Mouse (Mus musculus) kidney, embryonic 14.5 days (tissue): Measurements from ENCODE around the gene Gart. TPM values are rescaled to one million over a fixed set of nuclear protein-coding genes. Genes with fewer than 3 reads are reported as not detected.
"Not testable (repeated sequence)": the region's sequence is repeated elsewhere in the genome, so short reads cannot be mapped to it uniquely, and the experiment has no call there.

Experiments used
- ATAC-seq: fragments of 200-750 bp; cut with Nextera tagmentation; 2 replicates; pipeline ENCODE4 v1.8.0; 2017; ENCODE audit warnings: moderate number of reproducible peaks, mild to moderate bottlenecking, moderate TSS enrichment, moderate library complexity; ENCODE audit not compliant: low FRiP score, low TSS enrichment
- H3K27ac ChIP-seq: fragments of 300-500 bp; sonication (generic); 2 replicates; pipeline ENCODE4 v1.5.1; 2014; ENCODE audit warnings: low read depth, mild to moderate bottlenecking, low read length, moderate library complexity, mixed read lengths
- H3K27me3 ChIP-seq: fragments of 300-500 bp; sonication (generic); 2 replicates; pipeline ENCODE4 v1.6.1; 2014; ENCODE audit warnings: mild to moderate bottlenecking, low read length; ENCODE audit not compliant: control insufficient read depth, insufficient read depth
- H3K36me3 ChIP-seq: fragments of 300-500 bp; sonication (generic); 2 replicates; pipeline ENCODE4 v1.6.1; 2014; ENCODE audit warnings: low read length, mixed read lengths; ENCODE audit not compliant: control insufficient read depth, insufficient read depth
- H3K4me1 ChIP-seq: fragments of 300-500 bp; sonication (generic); 2 replicates; pipeline ENCODE4 v1.6.1; 2014; ENCODE audit warnings: low read length, mixed read lengths; ENCODE audit not compliant: control insufficient read depth, insufficient read depth
- H3K4me2 ChIP-seq: fragments of 300-500 bp; sonication (generic); replicated peaks from 2 replicates; pipeline ENCODE4 v1.6.1; 2014; ENCODE audit warnings: low read depth, mild to moderate bottlenecking, low read length
- H3K4me3 ChIP-seq: fragments of 300-500 bp; sonication (generic); 2 replicates; pipeline ENCODE4 v1.5.1; 2014; ENCODE audit warnings: mild to moderate bottlenecking, low read length
- H3K9ac ChIP-seq: fragments of 300-500 bp; sonication (generic); 2 replicates; pipeline ENCODE4 v1.6.1; 2014; ENCODE audit warnings: low read depth, mild to moderate bottlenecking, low read length, moderate library complexity
- H3K9me3 ChIP-seq: fragments of 300-500 bp; sonication (generic); 2 replicates; pipeline ENCODE4 v1.6.1; 2016; ENCODE audit warnings: low read length; ENCODE audit not compliant: control insufficient read depth
- WGBS: fragments of 180-500 bp; shearing (Covaris S2); extraction: QIAGEN DNeasy Blood & Tissue Kit; methylation state at CpG from one replicate; pipeline ENCODE4 v1.1.7; 2014; 5-methylcytosine and 5-hydroxymethylcytosine counted together
- polyA plus RNA-seq: library from polyadenylated mRNA; unstranded; fragments of >200 nt; fragmentation: Nextera tagmentation; extraction: Ambion mirVana; gene quantifications from 2 replicates; pipeline ENCODE4 v1.2.1, GENCODE M21; 2014

The Gart gene
- polyA plus RNA-seq, 1 experiment from 2014 or later = 128 TPM

DNA sequence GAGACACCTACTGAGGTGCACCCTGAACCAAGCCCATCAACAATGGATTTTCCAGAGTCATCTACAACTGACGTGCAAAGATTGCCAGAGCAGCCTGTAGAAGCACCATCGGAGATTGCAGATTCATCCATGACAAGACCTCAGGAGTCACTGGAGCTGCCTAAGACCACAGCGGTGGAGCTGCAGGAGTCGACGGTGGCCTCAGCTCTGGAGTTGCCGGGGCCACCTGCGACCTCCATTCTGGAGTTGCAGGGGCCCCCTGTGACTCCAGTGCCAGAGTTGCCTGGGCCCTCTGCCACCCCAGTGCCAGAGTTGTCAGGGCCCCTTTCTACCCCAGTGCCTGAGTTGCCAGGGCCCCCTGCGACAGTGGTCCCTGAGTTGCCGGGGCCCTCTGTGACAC lies 8.5 kb upstream of the Gart start:
- H3K4me2 ChIP-seq = no peak overlapping the region
- H3K27ac ChIP-seq = no peak overlapping the region
- H3K9ac ChIP-seq = no peak overlapping the region
- 0 out of 2 replicates have a peak, but pooled peaks cover 5% of the 10 kb centered on the region for H3K9me3 ChIP-seq
- no peaks in the 10 kb centered on the region for H3K27me3 ChIP-seq
- WGBS = 99% methylated on average over 9 of the region's 9 CpGs
- H3K4me3 ChIP-seq = no peak overlapping the region
- ATAC-seq = no peak
- H3K36me3 ChIP-seq = peaks cover 81% of the 10 kb centered on the region
- H3K4me1 ChIP-seq = peaks cover under 1% of the 10 kb centered on the region; the same call in 1 of the 2 replicates

DNA sequence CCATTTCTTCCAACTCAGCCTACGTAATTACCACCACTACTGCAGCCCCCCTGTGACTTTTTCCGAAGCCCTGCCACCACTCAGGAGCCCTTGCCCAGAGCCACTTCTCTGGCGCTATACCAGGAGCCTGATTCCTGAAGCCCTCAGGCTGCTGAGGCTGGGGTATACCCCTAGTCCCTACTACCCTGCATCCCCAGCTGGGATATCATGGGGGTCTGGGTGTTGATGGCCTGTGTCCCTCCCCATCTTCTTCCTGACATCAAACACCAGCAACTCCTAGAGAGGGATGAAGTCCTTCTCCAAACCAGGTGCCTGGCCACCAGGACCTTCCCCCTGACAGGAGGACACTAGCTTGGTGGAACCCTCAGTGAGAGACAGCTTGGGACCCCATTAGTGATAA lies 5.4 kb upstream of the Gart start:
- no peak overlapping the region for H3K4me2 ChIP-seq
- no peaks in the 10 kb centered on the region for H3K9me3 ChIP-seq
- H3K9ac ChIP-seq = no peak overlapping the region
- no peaks in the 10 kb centered on the region for H3K27me3 ChIP-seq
- H3K4me1 ChIP-seq = peaks cover 9% of the 10 kb centered on the region; the same call in 1 of the 2 replicates
- peaks cover 50% of the 10 kb centered on the region for H3K36me3 ChIP-seq
- 98% methylated on average over 3 of the region's 3 CpGs for WGBS
- no peak for ATAC-seq
- H3K27ac ChIP-seq = no peak overlapping the region
- no peak overlapping the region for H3K4me3 ChIP-seq

GRCm38 (mm10) chr16:91649781-91650180 lies 3.0 kb upstream of the Gart start:
- Histone ChIP-seq H3K27ac (no peak overlapping the region), H3K36me3 (peaks cover 26% of the 10 kb centered on the region), H3K4me3 (no peak overlapping the region), H3K9ac (no peak overlapping the region), H3K4me2 (no peak overlapping the region; the same call in 1 of the 2 replicates), H3K9me3 (no peaks in the 10 kb centered on the region), H3K4me1 (peaks cover 9% of the 10 kb centered on the region; the same call in 1 of the 2 replicates), H3K27me3 (no peaks in the 10 kb centered on the region)
- no peak for ATAC-seq

GRCm38 (mm10) chr16:91649246-91649645 lies 2.5 kb upstream of the Gart start:
- Histone ChIP-seq H3K36me3 (peaks cover 21% of the 10 kb centered on the region), H3K4me3 (peak overlapping the region; percentile 91), H3K4me1 (peaks cover 9% of the 10 kb centered on the region; the same call in 1 of the 2 replicates), H3K4me2 (peak overlapping the region; percentile 52), H3K9ac (peak overlapping the region; percentile 2; the same call in 1 of the 2 replicates), H3K27me3 (no peaks in the 10 kb centered on the region), H3K9me3 (no peaks in the 10 kb centered on the region), H3K27ac (no peak overlapping the region)
- no peak for ATAC-seq
- WGBS = 57% methylated on average over 3 of the region's 3 CpGs

DNA sequence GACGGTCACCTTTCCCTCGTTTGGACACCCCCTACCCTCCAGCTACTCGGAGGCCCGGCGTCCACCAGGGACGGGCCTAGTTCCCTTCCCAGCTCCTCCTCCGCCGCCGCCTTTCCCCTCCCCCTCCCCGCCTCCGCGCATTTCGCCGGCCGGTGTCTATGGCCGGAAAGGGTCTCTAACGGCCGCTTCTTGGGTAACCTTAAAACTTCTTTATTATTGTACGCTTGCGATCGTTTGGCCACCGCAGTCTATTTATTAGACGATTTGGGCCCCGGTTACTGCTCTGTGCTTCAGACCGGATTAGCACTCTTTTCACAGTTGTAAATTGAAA lies 1.4 kb upstream of the Gart start:
- WGBS = under 1% methylated on average over 25 of the region's 25 CpGs

GRCm38 (mm10) chr16:91647461-91648219 lies 888 bp upstream of the Gart start, which contains the start of gene Son:
Gene Son (plus strand): TSS chr16:91647506.
- under 1% methylated on average over 68 of the region's 70 CpGs for WGBS

More for the DNA sequence above, 1.4 kb upstream of the Gart start:
- peak overlapping the region; percentile 91 for H3K4me3 ChIP-seq
- peaks cover 9% of the 10 kb centered on the region; the same call in 1 of the 2 replicates for H3K4me1 ChIP-seq
- peaks cover 15% of the 10 kb centered on the region for H3K36me3 ChIP-seq
- no peaks in the 10 kb centered on the region for H3K9me3 ChIP-seq
- no peaks in the 10 kb centered on the region for H3K27me3 ChIP-seq
- peak overlapping the region; percentile 52 for H3K4me2 ChIP-seq
- peak; percentile 67 for ATAC-seq
- peak overlapping the region; percentile 93 for H3K9ac ChIP-seq
- H3K27ac ChIP-seq = peak overlapping the region; percentile 93; the same call in 1 of the 2 replicates

GRCm38 (mm10) chr16:91645995-91646602 lies 653 bp downstream of the Gart start:
- Histone ChIP-seq H3K4me1 (peaks cover 9% of the 10 kb centered on the region; the same call in 1 of the 2 replicates), H3K36me3 (peaks cover 24% of the 10 kb centered on the region), H3K27me3 (no peaks in the 10 kb centered on the region), H3K9me3 (no peaks in the 10 kb centered on the region), H3K4me2 (peak overlapping the region; percentile 83), H3K9ac (peak overlapping the region; percentile 80), H3K27ac (peak overlapping the region; percentile 52; the same call in 1 of the 2 replicates), H3K4me3 (peak overlapping the region; percentile 91)
- under 1% methylated on average over 11 of the region's 11 CpGs for WGBS
- ATAC-seq = no peak

More at GRCm38 (mm10) chr16:91647461-91648219, 888 bp upstream of the Gart start, which contains the start of gene Son:
- H3K9ac ChIP-seq = peak within 1 kb of the TSS; percentile 93
- peaks cover 17% of the 10 kb centered on the region for H3K36me3 ChIP-seq
- no peaks in the 10 kb centered on the region for H3K27me3 ChIP-seq
- H3K4me1 ChIP-seq = peaks cover 9% of the 10 kb centered on the region; the same call in 1 of the 2 replicates
- peak within 1 kb of the TSS; percentile 91 for H3K4me3 ChIP-seq
- H3K4me2 ChIP-seq = peak within 1 kb of the TSS; percentile 83
- peak; percentile 97 for ATAC-seq
- no peaks in the 10 kb centered on the region for H3K9me3 ChIP-seq
- peak within 1 kb of the TSS; percentile 93 for H3K27ac ChIP-seq

DNA sequence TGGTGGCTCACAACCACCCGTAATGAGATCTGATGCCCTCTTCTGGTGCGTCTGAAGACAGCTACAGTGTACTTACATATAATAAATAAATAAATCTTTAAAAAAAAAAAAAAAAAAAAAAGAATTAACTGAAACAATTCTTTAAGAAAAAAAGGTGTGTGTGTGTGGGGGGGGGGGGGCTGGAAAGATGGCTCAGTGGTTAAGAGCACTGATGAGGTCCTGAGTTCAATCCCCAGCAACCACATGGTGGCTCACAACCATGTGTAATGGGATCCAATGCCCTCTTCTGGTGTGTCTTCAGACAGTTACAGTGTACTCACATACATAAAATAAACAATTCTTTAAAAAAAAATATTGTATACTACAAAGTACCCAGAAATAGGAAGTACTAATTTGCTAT lies 1.3 kb downstream of the Gart start:
- H3K27ac ChIP-seq, H3K4me1 ChIP-seq, ATAC-seq, H3K4me3 ChIP-seq, H3K9me3 ChIP-seq, H3K9ac ChIP-seq, H3K27me3 ChIP-seq: not testable (repeated sequence)
- peaks cover 24% of the 10 kb centered on the region for H3K36me3 ChIP-seq
- peak overlapping the region; percentile 83; the same call in 1 of the 2 replicates for H3K4me2 ChIP-seq
- no CpG with 5 or more reads among the region's 2 CpGs for WGBS

GRCm38 (mm10) chr16:91644901-91645300 lies 1.9 kb downstream of the Gart start:
- Histone ChIP-seq H3K4me2 (no peak overlapping the region), H3K27me3 (no peaks in the 10 kb centered on the region), H3K4me1 (peaks cover 6% of the 10 kb centered on the region; the same call in 1 of the 2 replicates), H3K4me3 (no peak overlapping the region), H3K9ac (no peak overlapping the region), H3K36me3 (peaks cover 29% of the 10 kb centered on the region), H3K27ac (no peak overlapping the region), H3K9me3 (no peaks in the 10 kb centered on the region)
- no peak for ATAC-seq
- 86% methylated on average over 2 of the region's 2 CpGs for WGBS
